Mouse (Mus musculus): Measurements from ENCODE around the gene Ccdc146.

GRCm38 (mm10) chr5:21244575-21244974 lies 179.9 kb downstream of the Ccdc146 start:
- TF ChIP-seq CTCF (IDR thresholded peaks at IDR 0.05; ENCODE audit: extremely low read depth, insufficient read length, insufficient replicate concordance, low read depth, low read length): no peak
- TF ChIP-seq POLR2A (IDR thresholded peaks at IDR 0.05; ENCODE audit: low read depth, low read length): no peak
